ENCODE assay signal across 11 mouse cellular contexts in the genomic region with DNA sequence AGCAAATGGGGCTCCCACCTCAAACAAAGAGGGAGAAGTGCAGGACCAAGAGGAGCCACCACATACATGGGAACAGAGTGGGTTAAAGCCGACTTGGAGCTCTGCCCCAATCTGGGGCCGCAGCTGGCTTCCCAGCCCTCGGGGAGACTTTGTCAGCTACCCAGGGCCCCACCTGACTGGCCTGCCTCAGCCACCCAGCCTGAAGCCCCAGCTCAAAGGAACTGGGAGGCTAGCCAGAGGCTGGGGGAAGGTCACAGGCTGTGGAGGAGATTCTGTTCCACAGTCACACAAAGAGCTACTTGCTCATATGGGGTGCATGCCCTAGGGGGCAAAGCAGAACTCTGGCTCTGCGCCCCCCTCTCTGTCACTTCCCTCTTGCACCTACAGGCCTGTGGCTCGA. TPM values are rescaled to one million over a fixed set of nuclear protein-coding genes. Genes with fewer than 3 reads are reported as not detected.
DNase-seq lines count a peak whose midpoint lies in the region; ATAC-seq lines count a peak whose summit lies in the region.
"Had no signal": no experiment of that assay in that cellular context is flagged by ENCODE, and none has a peak within 500 bp of the region (broad histone marks: within the 10 kb centered on the region; RNA-seq: fewer than 3 reads in every experiment).

No protein-coding gene starts in this region.

- H3K27ac ChIP-seq in forebrain, embryonic 14.5 days (ENCODE audit: low read depth, low read length) = no peak overlapping the region; the same call in 1 of the 2 replicates
- peak overlapping the region; percentile 48; the same call in 1 of the 2 replicates for H3K27ac ChIP-seq in limb, embryonic 10.5 days
- H3K27ac ChIP-seq: macrophage had no signal

- peaks cover 8% of the 10 kb centered on the region for H3K4me1 ChIP-seq in forebrain, embryonic 14.5 days (ENCODE audit: control insufficient read depth, insufficient read depth, low read length)
- H3K4me1 ChIP-seq in limb, embryonic 10.5 days = peaks cover 74% of the 10 kb centered on the region

- H3K27me3 ChIP-seq in forebrain, embryonic 14.5 days (replicated peaks; ENCODE audit: control insufficient read depth, insufficient read depth, low read length) = no peaks in the 10 kb centered on the region
- no peaks in the 10 kb centered on the region for H3K27me3 ChIP-seq in limb, embryonic 10.5 days (ENCODE audit: low read depth, poor library complexity, severe bottlenecking)
- H3K27me3 ChIP-seq: CH12.LX had no signal

- no peak overlapping the region for H3K4me2 ChIP-seq in forebrain, embryonic 14.5 days (ENCODE audit: low read length)

- WGBS in forebrain, embryonic 14.5 days = 40% methylated on average over 5 of the region's 5 CpGs
- WGBS in limb, embryonic 10.5 days = 66% methylated on average over 5 of the region's 5 CpGs

- no peaks in the 10 kb centered on the region for H3K36me3 ChIP-seq in forebrain, embryonic 14.5 days (ENCODE audit: control insufficient read depth, insufficient read depth, low read length)
- peaks cover 14% of the 10 kb centered on the region for H3K36me3 ChIP-seq in limb, embryonic 10.5 days

- intact Hi-C loops in heart, postnatal 14 days (cut with DNase I) = loop anchor here (5.0 kb wide), 1 partner anchor 39 kb away; a partner anchor contains a TSS
- intact Hi-C loops in heart, postnatal 36 days (cut with DNase I) = no loop called here

- peak; percentile 43 for ATAC-seq in forebrain, embryonic 14.5 days

- H3K4me3 ChIP-seq in forebrain, embryonic 14.5 days (ENCODE audit: low read depth, low read length) = no peak overlapping the region
- no peak overlapping the region for H3K4me3 ChIP-seq in limb, embryonic 10.5 days

- no peak overlapping the region for H3K9ac ChIP-seq in forebrain, embryonic 14.5 days (ENCODE audit: low read length)

- DNase-seq in heart, postnatal 14 days = peak; percentile 35 to 38
- DNase-seq in heart, postnatal 36 days = no peak
- DNase-seq in adipocyte (ENCODE audit: low spot score) = peak; percentile 29
- peak; percentile 29 for DNase-seq in forebrain, embryonic 14.5 days (ENCODE audit: low spot score)
- DNase-seq in limb, embryonic 10.5 days (ENCODE audit: low spot score) = no peak
- DNase-seq in lung, adult 18-20 months = no peak
- DNase-seq in ovary, postnatal 36 days (ENCODE audit: low spot score) = no peak
- DNase-seq in kidney, postnatal 25 days = no peak

- H3K9me3 ChIP-seq in forebrain, embryonic 14.5 days (replicated peaks; ENCODE audit: control insufficient read depth, low read length) = no peaks in the 10 kb centered on the region
- no peaks in the 10 kb centered on the region for H3K9me3 ChIP-seq in limb, embryonic 10.5 days (replicated peaks)

RNA-seq across cellular contexts. Expression of a gene that starts 41.4 kb away (rescaled TPM):
- total RNA-seq in heart, postnatal 14 days (2021) = 1 to 10 TPM; 8.0 to 8.5 TPM
- total RNA-seq in heart, postnatal 36 days (2021) = 1 to 10 TPM; 3.8 to 5.1 TPM
- 26.4 and 27.9 TPM in 2 replicates for polyA plus RNA-seq in forebrain, embryonic 14.5 days (2014; fragmentation: Nextera tagmentation; extraction: Ambion mirVana)
- 23.6 and 29.4 TPM in 2 replicates for polyA plus RNA-seq in limb, embryonic 10.5 days (2016; fragmentation: Nextera tagmentation; extraction: Ambion mirVana)
- total RNA-seq: common myeloid progenitor, adult 5-6 weeks had no signal
- polyA plus RNA-seq: macrophage had no signal

Comparison
In these comparisons a context has a peak if more than half of its experiments do, and no peak if none do; other contexts are left out.
1. DNase-seq: peak in heart, postnatal 14 days (2 of 2), adipocyte (single experiment) and forebrain, embryonic 14.5 days (single experiment); none in heart, postnatal 36 days (0 of 2), limb, embryonic 10.5 days (single experiment), lung, adult 18-20 months (0 of 2), ovary, postnatal 36 days (single experiment) and kidney, postnatal 25 days (0 of 2).